23 mouse cellular contexts compared by ENCODE assay signal in genomic region chr1:62738165-62738564, GRCm38 (mm10). TPM values are rescaled to one million over a fixed set of nuclear protein-coding genes. Genes with fewer than 3 reads are reported as not detected.
DNase-seq lines count a peak whose midpoint lies in the region; ATAC-seq and TF ChIP-seq lines count a peak whose summit lies in the region.
"Had no signal": no experiment of that assay in that cellular context is flagged by ENCODE, and none has a peak within 500 bp of the region (broad histone marks: within the 10 kb centered on the region; RNA-seq: fewer than 3 reads in every experiment).

No protein-coding gene starts in this region.

- TF ChIP-seq EP300 in ES-Bruce4 (IDR thresholded peaks at IDR 0.05; ENCODE audit: insufficient read depth, low read depth, low read length), result peak; percentile 91
- TF ChIP-seq EP300 in stomach, postnatal 0 days (optimal IDR thresholded peaks at IDR 0.05), result no peak

- no peak overlapping the region for H3K27ac ChIP-seq in midbrain, embryonic 16.5 days (ENCODE audit: low read length)
- H3K27ac ChIP-seq in midbrain, embryonic 15.5 days, result no peak overlapping the region
- peak overlapping the region; percentile 99 for H3K27ac ChIP-seq in ES-Bruce4 (ENCODE audit: insufficient read depth, low read length)
- no peak overlapping the region for H3K27ac ChIP-seq in stomach, postnatal 0 days (replicated peaks)
- H3K27ac ChIP-seq: embryonic facial prominence, embryonic 15.5 days; forebrain, embryonic 10.5 days; gastrocnemius, adult 2 months; hindbrain, embryonic 10.5 days; hindbrain, embryonic 14.5 days; intestine, embryonic 15.5 days had no signal

- no peak overlapping the region for H3K4me2 ChIP-seq in midbrain, embryonic 16.5 days (ENCODE audit: low read length)
- H3K4me2 ChIP-seq in midbrain, embryonic 15.5 days, result no peak overlapping the region
- H3K4me2 ChIP-seq in stomach, postnatal 0 days (replicated peaks; ENCODE audit: low read depth), result no peak overlapping the region
- H3K4me2 ChIP-seq: embryonic facial prominence, embryonic 15.5 days; heart, embryonic 12.5 days; hindbrain, embryonic 14.5 days; intestine, embryonic 15.5 days had no signal

- no peaks in the 10 kb centered on the region for H3K9me3 ChIP-seq in midbrain, embryonic 16.5 days (replicated peaks; ENCODE audit: control insufficient read depth, low read length, poor library complexity, severe bottlenecking)
- no peaks in the 10 kb centered on the region for H3K9me3 ChIP-seq in midbrain, embryonic 15.5 days
- no peaks in the 10 kb centered on the region for H3K9me3 ChIP-seq in ES-Bruce4 (replicated peaks; ENCODE audit: control insufficient read depth, insufficient read depth, low read length, poor library complexity, severe bottlenecking)
- no peaks in the 10 kb centered on the region for H3K9me3 ChIP-seq in stomach, postnatal 0 days (ENCODE audit: control insufficient read depth, low read length)
- H3K9me3 ChIP-seq: embryonic facial prominence, embryonic 15.5 days; forebrain, embryonic 10.5 days; G1E; heart, embryonic 12.5 days; hindbrain, embryonic 10.5 days; intestine, embryonic 15.5 days had no signal

- intact Hi-C loops in left cerebral cortex, postnatal 36 days (cut with DNase I), result no loop called here

- no peak overlapping the region for H3K4me3 ChIP-seq in midbrain, embryonic 16.5 days (ENCODE audit: low read depth, low read length)
- H3K4me3 ChIP-seq in midbrain, embryonic 15.5 days, result no peak overlapping the region
- peak overlapping the region; percentile 53 for H3K4me3 ChIP-seq in ES-Bruce4 (ENCODE audit: low read depth, low read length)
- no peak overlapping the region for H3K4me3 ChIP-seq in stomach, postnatal 0 days (ENCODE audit: low read depth, low read length)
- H3K4me3 ChIP-seq: embryonic facial prominence, embryonic 15.5 days; erythroblast, embryonic 14.5 days; forebrain, embryonic 10.5 days; gastrocnemius, adult 2 months; heart, embryonic 12.5 days; hindbrain, embryonic 10.5 days; intestine, embryonic 15.5 days had no signal

- peaks cover 11% of the 10 kb centered on the region for H3K4me1 ChIP-seq in midbrain, embryonic 16.5 days (ENCODE audit: control insufficient read depth, insufficient read depth, low read length)
- H3K4me1 ChIP-seq in midbrain, embryonic 15.5 days, result peaks cover 15% of the 10 kb centered on the region; the same call in 1 of the 2 replicates
- peaks cover 10% of the 10 kb centered on the region for H3K4me1 ChIP-seq in ES-Bruce4 (ENCODE audit: control insufficient read depth, insufficient read depth, low read length)
- H3K4me1 ChIP-seq in stomach, postnatal 0 days (replicated peaks; ENCODE audit: control insufficient read depth, insufficient read depth), result 0 out of 2 replicates have a peak, but pooled peaks cover 2% of the 10 kb centered on the region
- H3K4me1 ChIP-seq: heart, embryonic 12.5 days had no signal

- H3K36me3 ChIP-seq in midbrain, embryonic 16.5 days (ENCODE audit: control insufficient read depth, insufficient read depth, low read length), result no peaks in the 10 kb centered on the region
- peaks cover 5% of the 10 kb centered on the region; the same call in 1 of the 2 replicates for H3K36me3 ChIP-seq in midbrain, embryonic 15.5 days (replicated peaks)
- H3K36me3 ChIP-seq in ES-Bruce4 (ENCODE audit: control insufficient read depth, insufficient read depth, low read length, poor library complexity, severe bottlenecking), result no peaks in the 10 kb centered on the region
- H3K36me3 ChIP-seq in stomach, postnatal 0 days (ENCODE audit: control insufficient read depth, insufficient read depth, low read length), result no peaks in the 10 kb centered on the region
- H3K36me3 ChIP-seq: forebrain, embryonic 10.5 days; G1E; heart, embryonic 12.5 days had no signal

- ATAC-seq in midbrain, embryonic 16.5 days, result 0 out of 2 replicates have a peak, but pooled peaks have one; percentile 21
- ATAC-seq in midbrain, embryonic 15.5 days (replicated peaks), result no peak
- ATAC-seq in stomach, postnatal 0 days (ENCODE audit: low FRiP score, low TSS enrichment), result peak; percentile 79
- ATAC-seq in monocyte, adult 5-6 weeks (replicated peaks; ENCODE audit: insufficient number of reproducible peaks, low FRiP score, low TSS enrichment, poor library complexity, severe bottlenecking), result no peak
- ATAC-seq: forebrain, embryonic 14.5 days; intestine, embryonic 15.5 days had no signal

- peak; percentile 89 for DNase-seq in R1 (ENCODE audit: low read depth, low spot score)
- DNase-seq in stomach, postnatal 0 days (ENCODE audit: low spot score), result peak; percentile 66
- no peak for DNase-seq in left cerebral cortex, postnatal 36 days (ENCODE audit: low spot score in 2 of 2)
- DNase-seq: adrenal gland, adult 8-10 months; adrenal gland, postnatal 36 days; cerebellum, adult 2 months; cerebellum, postnatal 14 days; embryo, embryonic 11 days; gastrocnemius, adult 2 months; gastrocnemius, postnatal 25 days had no signal

- TF ChIP-seq CTCF in ES-Bruce4 (IDR thresholded peaks at IDR 0.05; ENCODE audit: low read depth, low read length), result peak; percentile 35
- TF ChIP-seq CTCF in stomach, postnatal 0 days (IDR thresholded peaks at IDR 0.05; ENCODE audit: low read depth), result peak; percentile 40

- no peak overlapping the region for H3K9ac ChIP-seq in midbrain, embryonic 16.5 days (ENCODE audit: low read depth, low read length)
- no peak overlapping the region for H3K9ac ChIP-seq in midbrain, embryonic 15.5 days
- no peak overlapping the region for H3K9ac ChIP-seq in ES-Bruce4 (ENCODE audit: low read depth, poor library complexity, severe bottlenecking)
- H3K9ac ChIP-seq in stomach, postnatal 0 days (ENCODE audit: low read length), result no peak overlapping the region
- H3K9ac ChIP-seq: embryonic facial prominence, embryonic 15.5 days; heart, embryonic 12.5 days; hindbrain, embryonic 14.5 days; intestine, embryonic 15.5 days had no signal

- 86% methylated on average over 11 of the region's 11 CpGs for WGBS in midbrain, embryonic 16.5 days
- 82% methylated on average over 11 of the region's 11 CpGs for WGBS in midbrain, embryonic 15.5 days
- 73% methylated on average over 11 of the region's 11 CpGs for WGBS in stomach, postnatal 0 days

- no peaks in the 10 kb centered on the region for H3K27me3 ChIP-seq in midbrain, embryonic 16.5 days (ENCODE audit: control insufficient read depth, insufficient read depth, low read depth, low read length)
- H3K27me3 ChIP-seq in midbrain, embryonic 15.5 days (replicated peaks), result 0 out of 2 replicates have a peak, but pooled peaks cover 5% of the 10 kb centered on the region
- H3K27me3 ChIP-seq in ES-Bruce4 (ENCODE audit: control insufficient read depth, insufficient read depth, low read length, poor library complexity, severe bottlenecking), result no peaks in the 10 kb centered on the region
- no peaks in the 10 kb centered on the region for H3K27me3 ChIP-seq in stomach, postnatal 0 days (ENCODE audit: control insufficient read depth, insufficient read depth, low read length)
- H3K27me3 ChIP-seq: embryonic facial prominence, embryonic 15.5 days; heart, embryonic 12.5 days; intestine, embryonic 15.5 days had no signal

- no peak for TF ChIP-seq POLR2A in ES-Bruce4 (IDR thresholded peaks at IDR 0.05; ENCODE audit: insufficient read depth, low read length)

RNA-seq across cellular contexts. Expression of gene Nrp2, which starts 35.1 kb away (rescaled TPM):
- polyA plus RNA-seq in midbrain, embryonic 16.5 days (2015; fragmentation: Nextera tagmentation; extraction: Ambion mirVana), result 23.4 and 33.3 TPM in 2 replicates
- 24.0 and 25.5 TPM in 2 replicates for polyA plus RNA-seq in midbrain, embryonic 15.5 days (2015; fragmentation: Nextera tagmentation; extraction: Ambion mirVana)
- polyA plus RNA-seq in ES-Bruce4 (2011; ENCODE audit: insufficient read depth, insufficient read length, low read depth, missing spikeins), result 31.2 and 32.2 TPM in 2 replicates
- polyA plus RNA-seq in stomach, postnatal 0 days (2015; fragmentation: Nextera tagmentation; extraction: Ambion mirVana), result 10.2 TPM in 2 replicates
- total RNA-seq in left cerebral cortex, postnatal 36 days (2021), result 10 to 100 TPM; 19.0 to 39.3 TPM
- total RNA-seq in monocyte, adult 5-6 weeks (2017), result 4.5 to 7.1 TPM (median 5.0 TPM) in 3 replicates

Comparison
In these comparisons a context has a peak if more than half of its experiments do, and no peak if none do; other contexts are left out.
1. ATAC-seq: peak in midbrain, embryonic 16.5 days (single experiment) and stomach, postnatal 0 days (single experiment); none in midbrain, embryonic 15.5 days (single experiment) and monocyte, adult 5-6 weeks (single experiment).
2. DNase-seq: peak in R1 (single experiment) and stomach, postnatal 0 days (single experiment); none in left cerebral cortex, postnatal 36 days (0 of 2).